Mouse (Mus musculus) bone marrow macrophage, adult 2 months (primary cell): ENCODE measurements around the gene Tnrc18.

Experiments
- CTCF ChIP-seq: IDR thresholded peaks from 2 replicates; pipeline ENCODE4 v1.5.1; 2012; ENCODE audit warnings: low read depth, mild to moderate bottlenecking, low read length, moderate library complexity
- POLR2A ChIP-seq: IDR thresholded peaks from 2 replicates; pipeline ENCODE4 v1.6.1; 2012; ENCODE audit warnings: mild to moderate bottlenecking, low read depth, low read length, borderline replicate concordance

DNA sequence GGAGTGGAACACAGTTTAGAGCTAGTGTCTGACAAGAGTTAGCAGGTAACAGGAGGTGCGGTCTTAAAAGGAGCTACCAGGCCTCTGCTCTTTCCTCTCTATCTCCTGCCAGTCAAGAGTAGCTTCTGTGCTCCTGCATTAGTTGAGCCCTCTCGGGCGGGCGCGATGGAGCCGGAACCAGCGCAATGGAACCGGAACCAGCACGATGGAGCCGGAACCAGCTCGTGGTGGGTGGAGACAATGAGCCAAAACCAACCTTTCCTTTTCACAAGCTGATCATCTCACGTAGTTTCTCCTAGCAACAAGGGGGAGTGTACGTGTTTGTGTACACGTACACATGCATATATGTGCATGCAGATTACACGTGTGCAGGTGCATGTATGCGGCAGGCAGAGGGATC lies 89.2 kb downstream of the Tnrc18 start:
- no peak for TF ChIP-seq CTCF
- no peak for TF ChIP-seq POLR2A
